Mouse (Mus musculus) cerebellum, adult 2 months (tissue): ENCODE data around the gene Ndufs3.

Source experiments
- CTCF ChIP-seq: fragments of 200-500 bp; IDR thresholded peaks from 2 replicates; pipeline ENCODE4 v1.5.1; 2011; ENCODE audit warnings: low read depth, mild to moderate bottlenecking, control low read depth, low read length, moderate library complexity, borderline replicate concordance; ENCODE audit not compliant: insufficient read depth
- POLR2A ChIP-seq: fragments of 200-500 bp; IDR thresholded peaks from 2 replicates; pipeline ENCODE4 v1.6.1; 2011; ENCODE audit warnings: low read length, control low read depth, borderline replicate concordance; ENCODE audit not compliant: insufficient read depth

DNA sequence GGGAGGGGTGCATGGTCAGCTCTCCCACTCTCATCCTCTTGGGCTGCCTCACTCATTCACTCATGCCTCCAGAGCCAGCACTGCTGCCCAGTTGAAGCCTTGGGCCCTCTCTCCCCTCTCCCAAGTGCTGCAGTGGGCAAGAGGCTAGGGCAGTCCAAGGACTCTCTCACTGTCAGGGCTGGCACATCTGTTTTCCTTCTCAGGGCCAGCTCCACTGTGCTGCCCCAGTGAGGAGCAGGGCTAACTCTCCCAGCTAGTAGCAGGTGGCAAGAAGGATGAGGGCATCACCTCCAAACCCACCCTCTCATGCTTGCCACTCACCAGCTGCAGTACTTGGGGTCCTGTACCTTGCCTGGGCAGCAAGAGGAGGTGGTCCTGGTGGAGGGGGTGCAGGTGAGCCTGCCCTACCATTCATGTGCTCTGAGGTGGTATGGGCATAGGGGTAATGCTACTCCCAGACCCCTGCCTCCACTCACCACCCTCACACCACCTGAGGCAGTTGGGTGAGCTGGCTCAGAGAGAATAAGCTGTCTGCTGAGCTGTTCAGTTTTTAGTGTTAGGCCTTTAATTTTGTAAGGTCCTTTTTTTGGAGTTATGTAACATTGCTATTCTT is 46.1 kb upstream of the Ndufs3 start:
- TF ChIP-seq CTCF: no peak
- TF ChIP-seq POLR2A: no peak
